Mouse (Mus musculus) midbrain, embryonic 12.5 days (tissue): ENCODE results near the gene Zmym6. TPM values are rescaled to one million over a fixed set of nuclear protein-coding genes. Genes with fewer than 3 reads are reported as not detected.
"Not testable (repeated sequence)": the region's sequence is repeated elsewhere in the genome, so short reads cannot be mapped to it uniquely, and the experiment has no call there.

Experiments used
- ATAC-seq: fragments of 200-750 bp; cut with Nextera tagmentation; 2 replicates; pipeline ENCODE4 v1.8.0; 2017; ENCODE audit warnings: low read depth, moderate TSS enrichment, moderate library complexity; ENCODE audit not compliant: low FRiP score
- H3K27ac ChIP-seq: fragments of 300-500 bp; sonication (generic); replicated peaks from 2 replicates; pipeline ENCODE4 v1.5.1; 2016; ENCODE audit warnings: mild to moderate bottlenecking
- H3K27me3 ChIP-seq: fragments of 300-500 bp; sonication (generic); 2 replicates; pipeline ENCODE4 v1.6.1; 2016; ENCODE audit warnings: mild to moderate bottlenecking
- H3K36me3 ChIP-seq: fragments of 300-500 bp; sonication (generic); 2 replicates; pipeline ENCODE4 v1.6.1; 2016
- H3K4me1 ChIP-seq: fragments of 300-500 bp; sonication (generic); 2 replicates; pipeline ENCODE4 v1.6.1; 2016
- H3K4me2 ChIP-seq: fragments of 300-500 bp; sonication (generic); replicated peaks from 2 replicates; pipeline ENCODE4 v1.6.1; 2016; ENCODE audit warnings: mild to moderate bottlenecking, moderate library complexity
- H3K4me3 ChIP-seq: fragments of 300-500 bp; sonication (generic); 2 replicates; pipeline ENCODE4 v1.5.1; 2016; ENCODE audit warnings: mild to moderate bottlenecking
- H3K9ac ChIP-seq: fragments of 300-500 bp; sonication (generic); replicated peaks from 2 replicates; pipeline ENCODE4 v1.6.1; 2016; ENCODE audit warnings: mild to moderate bottlenecking, moderate library complexity
- H3K9me3 ChIP-seq: fragments of 300-500 bp; sonication (generic); 2 replicates; pipeline ENCODE4 v1.6.1; 2016; ENCODE audit warnings: mild to moderate bottlenecking
- WGBS: fragments of 180-500 bp; shearing (Covaris S2); methylation state at CpG from one replicate; pipeline ENCODE4 v1.1.7; 2016; 5-methylcytosine and 5-hydroxymethylcytosine counted together
- polyA plus RNA-seq: library from polyadenylated mRNA; unstranded; fragments of >200 nt; fragmentation: Nextera tagmentation; extraction: Ambion mirVana; gene quantifications from 2 replicates; pipeline ENCODE4 v1.2.1, GENCODE M21; 2016

Zmym6 gene
- polyA plus RNA-seq, 1 experiment from 2014 or later = 40.3 TPM

DNA sequence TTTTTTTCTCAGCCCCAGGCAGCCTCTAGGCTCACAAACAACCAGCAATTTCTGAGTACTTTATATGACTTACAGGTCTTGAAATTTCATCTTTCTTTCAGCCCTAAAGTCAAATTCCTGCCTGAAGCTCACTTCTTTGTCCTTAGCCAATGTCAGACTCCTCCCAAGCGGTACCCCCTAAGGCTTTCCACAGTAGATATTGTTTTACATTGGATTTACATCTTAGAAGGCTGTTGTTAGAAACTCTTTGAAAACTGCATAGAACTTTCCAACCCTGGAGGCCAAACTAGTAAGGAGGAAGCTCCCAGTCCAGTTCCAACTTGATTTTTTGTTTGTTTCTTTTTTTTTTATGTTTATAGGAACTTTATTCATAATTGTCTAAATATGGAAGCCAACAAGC, 13.1 kb upstream of the Zmym6 start:
- 0 out of 2 replicates have a peak, but pooled peaks cover 4% of the 10 kb centered on the region for H3K36me3 ChIP-seq
- H3K27ac ChIP-seq = no peak overlapping the region
- no peak overlapping the region for H3K4me3 ChIP-seq
- ATAC-seq = no peak
- H3K9me3 ChIP-seq = 0 out of 2 replicates have a peak, but pooled peaks cover under 1% of the 10 kb centered on the region
- 33% methylated on average over 1 of the region's 1 CpGs for WGBS
- H3K4me1 ChIP-seq = peaks cover 4% of the 10 kb centered on the region; the same call in 1 of the 2 replicates
- H3K4me2 ChIP-seq = no peak overlapping the region
- H3K27me3 ChIP-seq = no peaks in the 10 kb centered on the region
- H3K9ac ChIP-seq = no peak overlapping the region

DNA sequence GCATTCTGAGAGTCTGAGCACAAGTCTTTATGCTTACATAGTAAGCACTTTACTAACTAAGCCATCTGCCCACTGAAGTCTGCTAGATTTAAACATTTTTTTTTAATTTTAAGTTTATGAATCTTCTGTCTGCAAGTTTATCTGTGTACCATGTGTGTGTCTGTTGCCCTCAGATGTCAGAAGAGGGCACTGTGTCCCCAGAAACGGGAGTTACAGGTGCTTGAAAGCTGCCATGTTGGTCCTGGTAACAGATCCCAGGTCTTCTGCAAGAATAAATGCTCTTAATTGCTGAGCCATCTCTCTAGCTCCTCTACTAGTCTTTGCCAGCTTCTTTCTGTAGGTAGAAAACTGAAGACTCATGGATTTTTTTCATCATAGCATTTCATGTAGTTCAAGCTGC, 2.3 kb upstream of the Zmym6 start:
- WGBS = 74% methylated on average over 1 of the region's 1 CpGs
- no peak for ATAC-seq
- Histone ChIP-seq H3K27me3 (no peaks in the 10 kb centered on the region), H3K9me3 (no peaks in the 10 kb centered on the region), H3K4me3 (no peak overlapping the region), H3K36me3 (no peaks in the 10 kb centered on the region), H3K9ac (no peak overlapping the region), H3K27ac (no peak overlapping the region), H3K4me2 (no peak overlapping the region), H3K4me1 (peaks cover 6% of the 10 kb centered on the region)

GRCm38 (mm10) chr4:127080806-127081205, 3.6 kb downstream of the Zmym6 start:
- H3K9me3 ChIP-seq = no peaks in the 10 kb centered on the region
- H3K4me3 ChIP-seq = no peak overlapping the region
- ATAC-seq = no peak
- H3K4me2 ChIP-seq = no peak overlapping the region
- 33% methylated on average over 1 of the region's 1 CpGs for WGBS
- H3K27me3 ChIP-seq = no peaks in the 10 kb centered on the region
- no peaks in the 10 kb centered on the region for H3K36me3 ChIP-seq
- no peak overlapping the region for H3K27ac ChIP-seq
- H3K9ac ChIP-seq = no peak overlapping the region
- peaks cover 6% of the 10 kb centered on the region for H3K4me1 ChIP-seq

GRCm38 (mm10) chr4:127083131-127083530, 5.9 kb downstream of the Zmym6 start:
- ATAC-seq = no peak
- Histone ChIP-seq H3K36me3 (peaks cover under 1% of the 10 kb centered on the region), H3K4me3 (no peak overlapping the region), H3K27ac (no peak overlapping the region), H3K4me1 (no peaks in the 10 kb centered on the region), H3K9me3 (no peaks in the 10 kb centered on the region), H3K9ac (no peak overlapping the region), H3K4me2 (no peak overlapping the region), H3K27me3 (no peaks in the 10 kb centered on the region)
- WGBS = 93% methylated on average over 2 of the region's 2 CpGs

DNA sequence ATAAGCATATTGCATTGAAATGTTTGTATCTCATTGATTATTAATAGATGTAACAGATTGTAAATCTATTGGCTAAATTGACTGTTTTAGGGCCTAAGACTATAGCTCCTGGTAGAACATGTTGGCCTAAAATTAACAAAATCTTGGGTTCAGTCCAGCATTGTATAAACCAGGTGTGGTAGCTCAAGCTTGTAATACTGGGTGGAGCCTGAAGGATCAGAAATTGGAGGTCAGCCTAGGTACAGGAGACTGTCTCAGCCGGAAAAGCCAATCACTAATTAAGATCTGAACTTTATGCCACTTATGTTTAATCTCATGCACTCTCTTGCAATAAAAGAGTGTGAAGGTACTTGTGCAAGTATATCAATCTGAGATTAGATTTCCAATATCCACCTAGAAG, 8.6 kb downstream of the Zmym6 start:
- WGBS = 94% methylated on average over 1 of the region's 1 CpGs
- peaks cover 12% of the 10 kb centered on the region for H3K36me3 ChIP-seq
- H3K4me1 ChIP-seq = no peaks in the 10 kb centered on the region
- no peaks in the 10 kb centered on the region for H3K9me3 ChIP-seq
- no peak overlapping the region for H3K27ac ChIP-seq
- H3K4me3 ChIP-seq = no peak overlapping the region
- no peak for ATAC-seq
- H3K27me3 ChIP-seq = no peaks in the 10 kb centered on the region
- H3K9ac ChIP-seq = no peak overlapping the region
- no peak overlapping the region for H3K4me2 ChIP-seq

- no peaks in the 10 kb centered on the region for H3K27me3 ChIP-seq
- H3K36me3 ChIP-seq = peaks cover 25% of the 10 kb centered on the region
- H3K4me3 ChIP-seq = no peak overlapping the region
- no peak overlapping the region for H3K4me2 ChIP-seq
- H3K4me1 ChIP-seq = no peaks in the 10 kb centered on the region
- no peak overlapping the region for H3K9ac ChIP-seq
- 82% methylated on average over 1 of the region's 1 CpGs for WGBS
- no peak for ATAC-seq
- H3K27ac ChIP-seq = no peak overlapping the region
- no peaks in the 10 kb centered on the region for H3K9me3 ChIP-seq
Measured at GRCm38 (mm10) chr4:127091188-127091587, 14.0 kb downstream of the Zmym6 start.

DNA sequence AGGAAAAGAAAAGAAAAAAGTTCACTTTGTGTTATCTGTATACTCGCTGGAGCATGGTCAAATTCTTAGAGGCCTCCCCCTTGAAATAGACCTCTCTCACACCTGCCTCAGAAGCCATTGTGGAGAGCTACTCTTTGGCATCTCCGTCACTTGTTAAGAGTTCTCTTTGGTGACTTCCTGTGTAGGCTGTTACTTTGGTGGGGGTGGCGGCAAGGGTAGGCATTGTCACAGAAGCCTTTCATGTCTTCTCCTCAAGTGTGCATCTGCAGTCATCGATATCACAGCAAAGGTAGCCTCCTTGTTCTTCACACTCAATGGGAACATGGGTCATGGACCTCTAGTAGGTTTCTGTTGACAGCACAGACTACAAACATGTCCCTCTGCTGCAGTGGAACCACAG, 17.9 kb downstream of the Zmym6 start:
- H3K27me3 ChIP-seq = no peaks in the 10 kb centered on the region
- no peak overlapping the region for H3K4me2 ChIP-seq
- 94% methylated on average over 4 of the region's 4 CpGs for WGBS
- peaks cover 14% of the 10 kb centered on the region for H3K36me3 ChIP-seq
- ATAC-seq = no peak
- H3K4me1 ChIP-seq = no peaks in the 10 kb centered on the region
- H3K27ac ChIP-seq = no peak overlapping the region
- H3K9me3 ChIP-seq = no peaks in the 10 kb centered on the region
- H3K9ac ChIP-seq = no peak overlapping the region
- no peak overlapping the region for H3K4me3 ChIP-seq

DNA sequence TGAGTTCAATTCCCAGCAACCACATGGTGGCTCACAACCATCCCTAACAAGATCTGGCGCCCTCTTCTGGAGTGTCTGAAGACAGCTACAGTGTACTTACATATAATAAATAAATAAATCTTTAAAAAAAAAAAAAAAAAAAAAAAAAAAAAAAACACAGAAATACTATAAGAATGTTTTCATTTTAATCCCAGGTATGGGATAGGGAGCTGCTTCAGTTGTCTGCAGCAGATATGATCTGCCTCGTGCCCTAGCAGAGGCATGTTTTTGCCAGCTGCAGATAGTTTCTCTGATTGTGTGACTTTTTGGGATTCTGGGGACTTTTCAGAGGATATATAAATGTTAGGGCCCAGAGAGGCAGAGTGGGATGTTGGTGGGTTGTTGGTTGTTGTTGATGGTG, 22.4 kb downstream of the Zmym6 start:
- H3K36me3 ChIP-seq = peaks cover 17% of the 10 kb centered on the region
- H3K9me3 ChIP-seq, H3K4me3 ChIP-seq, H3K4me1 ChIP-seq, H3K27ac ChIP-seq, ATAC-seq, H3K4me2 ChIP-seq, H3K9ac ChIP-seq, H3K27me3 ChIP-seq: not testable (repeated sequence)
- 100% methylated on average over 1 of the region's 2 CpGs for WGBS

GRCm38 (mm10) chr4:127107566-127107965, 30.4 kb downstream of the Zmym6 start:
- ATAC-seq = no peak
- H3K9me3 ChIP-seq = no peaks in the 10 kb centered on the region
- WGBS = 94% methylated on average over 4 of the region's 4 CpGs
- H3K4me3 ChIP-seq = no peak overlapping the region
- H3K9ac ChIP-seq = no peak overlapping the region
- no peak overlapping the region for H3K27ac ChIP-seq
- H3K36me3 ChIP-seq = peaks cover 34% of the 10 kb centered on the region
- H3K4me1 ChIP-seq = no peaks in the 10 kb centered on the region
- H3K27me3 ChIP-seq = no peaks in the 10 kb centered on the region
- H3K4me2 ChIP-seq = no peak overlapping the region

- no peak overlapping the region for H3K4me3 ChIP-seq
- 78% methylated on average over 4 of the region's 4 CpGs for WGBS
- no peak for ATAC-seq
Measured at GRCm38 (mm10) chr4:127110570-127110969, 33.4 kb downstream of the Zmym6 start.

GRCm38 (mm10) chr4:127123391-127123790, 46.2 kb downstream of the Zmym6 start, which contains the start of gene Tmem35b:
Gene Tmem35b, plus strand, starts transcription at chr4:127123691.
- ATAC-seq = no peak
- H3K4me3 ChIP-seq = no peak within 1 kb of the TSS
- no peaks in the 10 kb centered on the region for H3K9me3 ChIP-seq
- WGBS = 93% methylated on average over 5 of the region's 5 CpGs
- no peak within 1 kb of the TSS for H3K4me2 ChIP-seq
- no peak within 1 kb of the TSS for H3K9ac ChIP-seq
- H3K27me3 ChIP-seq = no peaks in the 10 kb centered on the region
- H3K27ac ChIP-seq = no peak within 1 kb of the TSS
- H3K36me3 ChIP-seq = peaks cover 7% of the 10 kb centered on the region
- peaks cover 13% of the 10 kb centered on the region; the same call in 1 of the 2 replicates for H3K4me1 ChIP-seq

More at GRCm38 (mm10) chr4:127110570-127110969, 33.4 kb downstream of the Zmym6 start:
- H3K27me3 ChIP-seq = no peaks in the 10 kb centered on the region
- H3K36me3 ChIP-seq = peaks cover 31% of the 10 kb centered on the region
- no peak overlapping the region for H3K27ac ChIP-seq
- H3K9ac ChIP-seq = no peak overlapping the region
- H3K4me2 ChIP-seq = no peak overlapping the region
- H3K4me1 ChIP-seq = no peaks in the 10 kb centered on the region
- H3K9me3 ChIP-seq = no peaks in the 10 kb centered on the region

GRCm38 (mm10) chr4:127124331-127124730, 47.1 kb downstream of the Zmym6 start:
- peaks cover 13% of the 10 kb centered on the region; the same call in 1 of the 2 replicates for H3K4me1 ChIP-seq
- no peak overlapping the region for H3K4me2 ChIP-seq
- no peak overlapping the region for H3K4me3 ChIP-seq
- peaks cover 11% of the 10 kb centered on the region for H3K36me3 ChIP-seq
- no peaks in the 10 kb centered on the region for H3K9me3 ChIP-seq
- H3K27ac ChIP-seq = no peak overlapping the region
- no peak overlapping the region for H3K9ac ChIP-seq
- H3K27me3 ChIP-seq = no peaks in the 10 kb centered on the region
- no peak for ATAC-seq
- WGBS = 85% methylated on average over 1 of the region's 1 CpGs

DNA sequence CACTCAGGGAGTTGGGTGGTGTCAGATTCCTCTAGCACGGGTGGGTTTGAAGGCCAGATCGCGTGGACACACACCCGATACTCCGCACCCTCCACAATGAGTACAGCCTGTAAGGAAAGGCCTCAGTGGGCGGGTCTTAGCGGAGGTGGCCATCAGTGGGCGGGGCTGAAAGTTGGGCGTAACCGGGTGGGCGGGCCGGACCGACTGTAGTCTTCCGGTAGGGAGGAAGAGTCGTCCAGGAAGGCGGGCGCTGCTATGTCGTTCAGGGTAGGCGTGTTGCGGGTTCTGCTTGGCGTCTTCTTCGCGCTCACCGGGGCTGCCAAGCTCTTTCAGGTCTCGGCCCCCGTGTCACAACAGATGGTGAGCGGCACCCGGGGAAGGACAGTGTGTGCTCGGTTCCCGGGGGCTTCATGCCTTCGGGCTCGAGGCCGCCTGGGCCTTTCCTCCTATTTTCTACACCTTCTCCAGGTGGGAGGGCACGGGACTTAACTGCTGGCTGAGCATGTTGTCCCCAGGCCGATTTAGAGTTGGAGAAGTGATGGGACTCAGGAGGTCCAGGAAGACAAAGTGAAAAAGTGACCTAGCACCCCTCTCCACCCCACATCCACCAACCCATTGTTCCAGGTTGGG, 48.8 kb downstream of the Zmym6 start:
- WGBS = 2% methylated on average over 35 of the region's 35 CpGs
- Histone ChIP-seq H3K36me3 (peaks cover 9% of the 10 kb centered on the region), H3K4me2 (peak overlapping the region; percentile 84), H3K9ac (peak overlapping the region; percentile 65), H3K4me3 (peak overlapping the region; percentile 69), H3K27me3 (no peaks in the 10 kb centered on the region), H3K9me3 (no peaks in the 10 kb centered on the region), H3K4me1 (peaks cover 13% of the 10 kb centered on the region; the same call in 1 of the 2 replicates), H3K27ac (no peak overlapping the region)
- peak; percentile 94 for ATAC-seq
